Mouse (Mus musculus) duodenum, adult 2 months (tissue): ENCODE measurements around the gene Ston1. TPM values are rescaled to one million over a fixed set of nuclear protein-coding genes. Genes with fewer than 3 reads are reported as not detected.

Experiments used
- polyA plus RNA-seq: library from polyadenylated mRNA; depleted of rRNA; stranded (reverse); fragments of >200 nt; gene quantifications from 2 replicates; pipeline ENCODE4 v1.2.3, GENCODE M21; 2012; ENCODE audit warnings: low replicate concordance; rRNA removed

Ston1 gene
- 1.8 and 3.2 TPM in 2 replicates for polyA plus RNA-seq

DNA sequence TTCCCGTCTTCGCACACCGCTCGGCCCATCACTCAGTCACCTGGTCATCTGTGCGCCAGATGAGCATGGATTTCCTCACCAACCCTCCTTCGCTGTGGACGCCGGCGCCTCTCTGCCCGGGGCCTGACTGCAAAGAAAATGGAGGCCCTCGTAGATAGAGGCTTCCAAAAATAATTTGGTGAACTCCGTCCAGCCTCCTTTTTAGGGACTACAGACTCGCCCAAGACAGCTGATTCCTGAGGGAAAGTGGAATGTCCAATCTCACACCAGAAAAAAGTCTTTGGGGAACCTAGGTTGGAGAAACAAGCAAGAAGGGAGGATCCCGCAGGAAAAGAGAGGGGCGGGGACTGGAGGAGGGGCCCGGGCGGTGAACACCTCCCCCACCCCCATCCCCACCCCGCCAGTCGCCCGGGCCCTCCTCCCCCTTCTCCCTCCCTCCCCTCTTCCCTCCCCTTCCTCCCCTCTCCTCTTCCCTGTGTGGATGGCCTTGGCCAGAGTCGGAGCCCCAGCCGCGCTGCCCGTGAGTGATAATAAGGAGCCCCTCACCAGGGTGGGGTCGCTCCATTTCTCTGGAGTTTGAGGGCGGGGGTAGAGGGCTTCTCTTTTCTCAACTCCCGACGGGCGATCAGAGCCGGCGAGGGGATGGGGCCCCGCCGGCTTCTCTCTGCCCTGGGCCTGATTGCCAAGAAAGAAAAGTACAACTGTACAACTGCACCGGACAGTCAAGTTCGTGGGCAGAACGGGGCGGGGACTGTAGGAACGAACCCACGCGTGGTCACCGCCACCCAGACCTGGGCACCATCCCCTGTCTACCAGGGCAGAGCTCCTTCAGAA, at the start of gene Ston1:
Gene Ston1, plus strand, starts transcription at position 463 of the 834 bp plus-strand sequence.

DNA sequence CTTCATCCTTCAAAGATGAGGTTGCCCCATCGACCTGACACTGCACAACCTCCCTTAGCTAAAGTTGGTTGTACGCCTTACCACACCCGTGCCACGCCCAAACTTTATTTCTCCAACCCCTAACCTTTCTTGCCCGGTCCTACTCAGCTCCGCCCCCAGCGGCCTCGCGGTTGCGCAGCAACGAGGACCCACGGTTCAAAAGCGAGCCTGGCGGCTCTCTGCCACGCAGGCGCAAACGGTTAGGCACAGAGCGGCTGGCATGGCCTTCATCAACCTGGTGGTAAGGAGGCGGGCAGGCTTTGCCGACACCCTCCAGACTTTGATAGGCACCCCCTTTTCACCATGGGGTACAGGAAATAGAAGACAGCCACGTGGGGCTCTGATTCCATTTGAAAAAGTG, 71.0 kb downstream of the Ston1 start, which contains the start of gene Gtf2a1l:
Gene Gtf2a1l, plus strand, starts transcription at position 209 of the 400 bp plus-strand sequence.

Other genes starting within 250 kb of the Ston1 start
- 1.3 and 1.6 TPM in 2 replicates for gene Foxn2, start 157.0 kb upstream of the Ston1 start, polyA plus RNA-seq
- gene Ppp1r21, start 67.6 kb upstream of the Ston1 start, polyA plus RNA-seq, result 4.7 and 10.5 TPM in 2 replicates
- 0.09 TPM in 1 of 2 replicates, not detected in the other for gene Gtf2a1l, start 71.0 kb downstream of the Ston1 start, polyA plus RNA-seq
- not detected in 2 replicates for gene Lhcgr, start 194.3 kb downstream of the Ston1 start, polyA plus RNA-seq